Comparison of ENCODE assay signal across 8 mouse cellular contexts in the genomic region with DNA sequence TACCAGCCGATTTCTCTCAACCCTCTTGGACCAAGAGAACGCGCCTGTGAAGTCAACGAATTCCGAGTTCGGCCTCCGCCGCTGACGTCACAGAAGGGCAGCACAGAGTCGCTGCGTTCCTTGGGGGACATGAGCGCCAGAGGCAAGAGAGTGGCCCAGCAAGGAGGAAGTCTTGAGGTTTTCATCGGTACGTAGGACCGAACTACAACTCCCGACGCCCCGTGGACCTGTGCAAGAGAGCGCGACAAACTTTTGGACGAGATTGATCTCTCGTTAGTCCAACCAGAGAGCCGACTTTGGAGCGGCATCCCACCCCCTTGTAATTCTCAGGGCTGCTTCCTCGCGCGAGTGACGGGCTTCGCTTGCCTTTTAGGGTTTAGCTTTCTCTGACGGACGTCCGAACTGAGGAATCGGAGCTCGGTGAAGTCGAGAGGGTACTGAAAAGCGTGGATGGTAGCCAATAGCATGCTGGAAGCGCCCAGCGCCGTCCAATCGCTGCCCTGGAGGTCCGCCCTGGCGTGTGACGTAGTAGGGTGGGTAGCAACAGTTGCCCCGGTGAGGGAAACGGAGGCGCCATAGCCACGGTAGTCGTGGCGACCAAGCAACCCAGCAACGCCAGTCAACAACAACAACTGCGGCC. TPM values are rescaled to one million over a fixed set of nuclear protein-coding genes. Genes with fewer than 3 reads are reported as not detected.
A peak's percentile ranks its signal among the peaks of the same experiment; 100 is the strongest.
DNase-seq lines count a peak whose midpoint lies in the region; ATAC-seq and TF ChIP-seq lines count a peak whose summit lies in the region.

A gene (plus strand): TSS at position 544 of the 640 bp plus-strand sequence.

- H3K4me3 ChIP-seq in forebrain, embryonic 10.5 days: peak within 1 kb of the TSS; percentile 91
- H3K4me3 ChIP-seq in heart, embryonic 15.5 days: peak within 1 kb of the TSS; percentile 85
- peak within 1 kb of the TSS; percentile 76 to 91 for H3K4me3 ChIP-seq in liver, embryonic 14.5 days (ENCODE audit: insufficient read depth in 1 of 2, low read depth in 2 of 2, low read length in 2 of 2)
- peak within 1 kb of the TSS; percentile 93 for H3K4me3 ChIP-seq in neural tube, embryonic 11.5 days (ENCODE audit: low read depth, low read length)
- peak within 1 kb of the TSS; percentile 84 for H3K4me3 ChIP-seq in stomach, postnatal 0 days (ENCODE audit: low read depth, low read length)

- peak within 1 kb of the TSS; percentile 82 for H3K4me2 ChIP-seq in heart, embryonic 15.5 days
- H3K4me2 ChIP-seq in liver, embryonic 14.5 days (ENCODE audit: low read depth): peak within 1 kb of the TSS; percentile 95
- H3K4me2 ChIP-seq in neural tube, embryonic 11.5 days (ENCODE audit: low read depth): peak within 1 kb of the TSS; percentile 53
- peak within 1 kb of the TSS; percentile 86 for H3K4me2 ChIP-seq in stomach, postnatal 0 days (replicated peaks; ENCODE audit: low read depth)

- peak within 1 kb of the TSS; percentile 98 for H3K27ac ChIP-seq in forebrain, embryonic 10.5 days
- peak within 1 kb of the TSS; percentile 95 for H3K27ac ChIP-seq in heart, embryonic 15.5 days
- H3K27ac ChIP-seq in liver, embryonic 14.5 days: peak within 1 kb of the TSS; percentile 97
- peak within 1 kb of the TSS; percentile 95 for H3K27ac ChIP-seq in neural tube, embryonic 11.5 days (ENCODE audit: low read depth, low read length)
- H3K27ac ChIP-seq in stomach, postnatal 0 days (replicated peaks): peak within 1 kb of the TSS; percentile 99

- no peaks in the 10 kb centered on the region for H3K27me3 ChIP-seq in forebrain, embryonic 10.5 days (ENCODE audit: poor library complexity, severe bottlenecking)
- no peaks in the 10 kb centered on the region for H3K27me3 ChIP-seq in heart, embryonic 15.5 days
- no peaks in the 10 kb centered on the region for H3K27me3 ChIP-seq in liver, embryonic 14.5 days (ENCODE audit: control insufficient read depth, insufficient read depth, low read length)
- no peaks in the 10 kb centered on the region for H3K27me3 ChIP-seq in neural tube, embryonic 11.5 days (ENCODE audit: control insufficient read depth, insufficient read depth, low read length)
- no peaks in the 10 kb centered on the region for H3K27me3 ChIP-seq in stomach, postnatal 0 days (ENCODE audit: control insufficient read depth, insufficient read depth, low read length)

- TF ChIP-seq EP300 in liver, embryonic 14.5 days (IDR thresholded peaks at IDR 0.05; ENCODE audit: low read depth): peak; percentile 30; the same call in 1 of the 2 replicates
- peak; percentile 94 for TF ChIP-seq EP300 in stomach, postnatal 0 days (optimal IDR thresholded peaks at IDR 0.05)

- peak; percentile 24; the same call in 1 of the 2 replicates for TF ChIP-seq CTCF in liver, embryonic 14.5 days (IDR thresholded peaks at IDR 0.05; ENCODE audit: low read depth)
- TF ChIP-seq CTCF in stomach, postnatal 0 days (IDR thresholded peaks at IDR 0.05; ENCODE audit: low read depth): no peak

- H3K4me1 ChIP-seq in forebrain, embryonic 10.5 days: peaks cover 42% of the 10 kb centered on the region
- peaks cover 41% of the 10 kb centered on the region for H3K4me1 ChIP-seq in heart, embryonic 15.5 days (replicated peaks)
- peaks cover 0 to 22% of the 10 kb centered on the region in 2 experiments for H3K4me1 ChIP-seq in liver, embryonic 14.5 days (replicated peaks; ENCODE audit: control insufficient read depth in 2 of 2, insufficient read depth in 2 of 2, low read length in 1 of 2)
- H3K4me1 ChIP-seq in neural tube, embryonic 11.5 days (ENCODE audit: control insufficient read depth, insufficient read depth, low read length): peaks cover 16% of the 10 kb centered on the region; the same call in 1 of the 2 replicates
- H3K4me1 ChIP-seq in stomach, postnatal 0 days (replicated peaks; ENCODE audit: control insufficient read depth, insufficient read depth): peaks cover 8% of the 10 kb centered on the region; the same call in 1 of the 2 replicates

- H3K9me3 ChIP-seq in forebrain, embryonic 10.5 days: no peaks in the 10 kb centered on the region
- H3K9me3 ChIP-seq in heart, embryonic 15.5 days (replicated peaks): no peaks in the 10 kb centered on the region
- H3K9me3 ChIP-seq in liver, embryonic 14.5 days (ENCODE audit: control insufficient read depth, low read length): no peaks in the 10 kb centered on the region
- no peaks in the 10 kb centered on the region for H3K9me3 ChIP-seq in neural tube, embryonic 11.5 days (ENCODE audit: control insufficient read depth, low read length)
- H3K9me3 ChIP-seq in stomach, postnatal 0 days (ENCODE audit: control insufficient read depth, low read length): no peaks in the 10 kb centered on the region

- H3K9ac ChIP-seq in heart, embryonic 15.5 days: peak within 1 kb of the TSS; percentile 80
- H3K9ac ChIP-seq in liver, embryonic 14.5 days (replicated peaks): peak within 1 kb of the TSS; percentile 93
- peak within 1 kb of the TSS; percentile 90 for H3K9ac ChIP-seq in neural tube, embryonic 11.5 days (ENCODE audit: low read length)
- H3K9ac ChIP-seq in stomach, postnatal 0 days (ENCODE audit: low read length): peak within 1 kb of the TSS; percentile 90

- WGBS in forebrain, embryonic 10.5 days: under 1% methylated on average over 51 of the region's 51 CpGs
- under 1% methylated on average over 51 of the region's 51 CpGs for WGBS in heart, embryonic 15.5 days
- WGBS in liver, embryonic 14.5 days (ENCODE audit: insufficient replicate concordance): under 1% methylated on average over 51 of the region's 51 CpGs
- under 1% methylated on average over 51 of the region's 51 CpGs for WGBS in neural tube, embryonic 11.5 days
- WGBS in stomach, postnatal 0 days: under 1% methylated on average over 51 of the region's 51 CpGs

- H3K36me3 ChIP-seq in forebrain, embryonic 10.5 days (replicated peaks): no peaks in the 10 kb centered on the region
- H3K36me3 ChIP-seq in heart, embryonic 15.5 days: no peaks in the 10 kb centered on the region
- H3K36me3 ChIP-seq in liver, embryonic 14.5 days (replicated peaks; ENCODE audit: control insufficient read depth, insufficient read depth, low read depth): no peaks in the 10 kb centered on the region
- no peaks in the 10 kb centered on the region for H3K36me3 ChIP-seq in neural tube, embryonic 11.5 days (ENCODE audit: control insufficient read depth, insufficient read depth, low read length)
- H3K36me3 ChIP-seq in stomach, postnatal 0 days (ENCODE audit: control insufficient read depth, insufficient read depth, low read length): no peaks in the 10 kb centered on the region

- ATAC-seq in heart, embryonic 15.5 days (replicated peaks; ENCODE audit: insufficient number of reproducible peaks, insufficient read depth, low FRiP score, low read depth): peak; percentile 97
- ATAC-seq in liver, embryonic 14.5 days (ENCODE audit: insufficient read depth): peak; percentile 95
- peak; percentile 98 for ATAC-seq in neural tube, embryonic 11.5 days (ENCODE audit: insufficient read depth, low FRiP score, low TSS enrichment)
- ATAC-seq in stomach, postnatal 0 days (ENCODE audit: low FRiP score, low TSS enrichment): peak; percentile 97

- peak; percentile 97 to 98 for DNase-seq in CD8-positive naive resting alpha-beta T cell, adult 2 months (ENCODE audit: low read depth in 2 of 2, low spot score in 2 of 2)
- DNase-seq in c-Kit-positive CD71-negative TER-119-negative erythroid progenitor cells, embryonic 14.5 days (ENCODE audit: low read depth): peak; percentile 98
- DNase-seq in forebrain, embryonic 10.5 days (ENCODE audit: extremely low spot score, low spot score): peak; percentile 99
- DNase-seq in kidney, postnatal 25 days: peak; percentile 100
- DNase-seq in liver, embryonic 14.5 days (ENCODE audit: low read depth in 3 of 3, low spot score in 3 of 3): peak; percentile 99
- DNase-seq in neural tube, embryonic 11.5 days (ENCODE audit: low spot score): peak; percentile 97
- peak; percentile 98 for DNase-seq in stomach, postnatal 0 days (ENCODE audit: low spot score)

RNA-seq across cellular contexts. Expression of the gene that starts here (rescaled TPM):
- polyA plus RNA-seq in forebrain, embryonic 10.5 days (2016; fragmentation: Nextera tagmentation; extraction: Ambion mirVana): 8.4 and 8.5 TPM in 2 replicates
- polyA plus RNA-seq in heart, embryonic 15.5 days (2015; fragmentation: Nextera tagmentation; extraction: Ambion mirVana): 4.5 and 7.4 TPM in 2 replicates
- polyA plus RNA-seq in liver, embryonic 14.5 days (2012; rRNA removed): 4.6 and 5.0 TPM in 2 replicates
- 1.5 and 2.6 TPM in 2 replicates for polyA plus RNA-seq in liver, embryonic 14.5 days (2014; fragmentation: Nextera tagmentation; extraction: Ambion mirVana)
- polyA plus RNA-seq in neural tube, embryonic 11.5 days (2014; fragmentation: Nextera tagmentation; extraction: Ambion mirVana): 9.6 TPM in 2 replicates
- 2.7 and 3.0 TPM in 2 replicates for polyA plus RNA-seq in stomach, postnatal 0 days (2015; fragmentation: Nextera tagmentation; extraction: Ambion mirVana)

Comparison
In these comparisons a context has a peak if more than half of its experiments do, and no peak if none do; other contexts are left out.
1. Peak in every context shown above with its lines: DNase-seq, ATAC-seq, H3K4me3 ChIP-seq and H3K27ac ChIP-seq.